Mouse (Mus musculus) midbrain, embryonic 15.5 days (tissue): ENCODE data around the gene Ifi27. TPM values are rescaled to one million over a fixed set of nuclear protein-coding genes. Genes with fewer than 3 reads are reported as not detected.
"Not testable (repeated sequence)": the region's sequence is repeated elsewhere in the genome, so short reads cannot be mapped to it uniquely, and the experiment has no call there.

Source experiments
- ATAC-seq: fragments of 200-750 bp; cut with Nextera tagmentation; replicated peaks from 2 replicates; pipeline ENCODE4 v1.8.0; 2017; ENCODE audit warnings: moderate TSS enrichment
- H3K27ac ChIP-seq: fragments of 300-500 bp; sonication (generic); 2 replicates; pipeline ENCODE4 v1.5.1; 2015; ENCODE audit warnings: mild to moderate bottlenecking, inconsistent platforms
- H3K27me3 ChIP-seq: fragments of 300-500 bp; sonication (generic); replicated peaks from 2 replicates; pipeline ENCODE4 v1.6.1; 2015; ENCODE audit warnings: inconsistent platforms
- H3K36me3 ChIP-seq: fragments of 300-500 bp; sonication (generic); replicated peaks from 2 replicates; pipeline ENCODE4 v1.6.1; 2015; ENCODE audit warnings: inconsistent platforms
- H3K4me1 ChIP-seq: fragments of 300-500 bp; sonication (generic); 2 replicates; pipeline ENCODE4 v1.6.1; 2015; ENCODE audit warnings: inconsistent platforms
- H3K4me2 ChIP-seq: fragments of 300-500 bp; sonication (generic); 2 replicates; pipeline ENCODE4 v1.6.1; 2015; ENCODE audit warnings: inconsistent platforms, mild to moderate bottlenecking, moderate library complexity
- H3K4me3 ChIP-seq: fragments of 300-500 bp; sonication (generic); 2 replicates; pipeline ENCODE4 v1.5.1; 2015; ENCODE audit warnings: mild to moderate bottlenecking, inconsistent platforms
- H3K9ac ChIP-seq: fragments of 300-500 bp; sonication (generic); 2 replicates; pipeline ENCODE4 v1.6.1; 2015; ENCODE audit warnings: mild to moderate bottlenecking, inconsistent platforms
- H3K9me3 ChIP-seq: fragments of 300-500 bp; sonication (generic); 2 replicates; pipeline ENCODE4 v1.6.1; 2016; ENCODE audit warnings: inconsistent platforms
- WGBS: fragments of 180-500 bp; shearing (Covaris S2); methylation state at CpG from one replicate; pipeline ENCODE4 v1.1.7; 2015; ENCODE audit warnings: mixed read lengths; 5-methylcytosine and 5-hydroxymethylcytosine counted together
- polyA plus RNA-seq: library from polyadenylated mRNA; unstranded; fragments of >200 nt; fragmentation: Nextera tagmentation; extraction: Ambion mirVana; gene quantifications from 2 replicates; pipeline ENCODE4 v1.2.1, GENCODE M21; 2015

The Ifi27 gene
- polyA plus RNA-seq, 1 experiment from 2014 or later, result 15.4 TPM

DNA sequence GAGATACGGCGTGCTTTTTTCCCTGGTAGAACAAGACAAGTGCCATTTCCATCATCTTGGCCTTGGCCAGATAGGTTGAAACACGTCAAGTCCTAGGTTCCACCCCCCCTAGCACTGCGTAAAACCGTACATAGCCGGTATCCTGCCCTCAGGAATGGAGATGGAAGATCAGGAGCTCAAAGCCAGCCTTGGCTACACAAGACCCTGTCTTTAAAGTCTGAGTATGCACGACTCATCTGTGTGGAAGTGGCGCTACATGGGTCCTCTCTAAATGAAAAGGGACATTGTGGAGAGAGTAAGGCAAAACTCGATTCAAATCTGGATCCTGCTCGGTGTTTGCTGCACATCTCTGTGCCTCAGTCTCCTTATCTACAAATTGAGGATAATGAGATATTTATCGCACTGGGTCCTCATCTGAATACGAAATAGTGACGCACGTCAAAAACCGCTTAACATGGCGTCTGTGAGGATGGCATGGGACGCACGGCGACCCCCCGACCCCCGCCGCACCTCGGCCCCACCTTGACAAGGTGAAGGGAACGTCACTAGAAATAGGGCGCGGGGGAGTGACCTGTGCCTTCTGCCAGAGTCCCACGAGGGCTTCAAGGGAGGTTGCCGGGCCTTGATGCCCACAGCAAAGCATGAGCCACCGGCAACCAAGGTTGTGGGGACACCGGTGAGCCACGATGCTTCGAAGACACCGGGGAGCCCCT is 8.8 kb upstream of the Ifi27 start:
- Histone ChIP-seq H3K9ac (peak overlapping the region; percentile 87), H3K9me3 (no peaks in the 10 kb centered on the region), H3K4me2 (peak overlapping the region; percentile 87), H3K4me3 (peak overlapping the region; percentile 72), H3K36me3 (no peaks in the 10 kb centered on the region), H3K27ac (peak overlapping the region; percentile 72), H3K27me3 (no peaks in the 10 kb centered on the region), H3K4me1 (peaks cover 40% of the 10 kb centered on the region)
- peak; percentile 61; the same call in 1 of the 2 replicates for ATAC-seq
- WGBS, result 10% methylated on average over 33 of the region's 33 CpGs

DNA sequence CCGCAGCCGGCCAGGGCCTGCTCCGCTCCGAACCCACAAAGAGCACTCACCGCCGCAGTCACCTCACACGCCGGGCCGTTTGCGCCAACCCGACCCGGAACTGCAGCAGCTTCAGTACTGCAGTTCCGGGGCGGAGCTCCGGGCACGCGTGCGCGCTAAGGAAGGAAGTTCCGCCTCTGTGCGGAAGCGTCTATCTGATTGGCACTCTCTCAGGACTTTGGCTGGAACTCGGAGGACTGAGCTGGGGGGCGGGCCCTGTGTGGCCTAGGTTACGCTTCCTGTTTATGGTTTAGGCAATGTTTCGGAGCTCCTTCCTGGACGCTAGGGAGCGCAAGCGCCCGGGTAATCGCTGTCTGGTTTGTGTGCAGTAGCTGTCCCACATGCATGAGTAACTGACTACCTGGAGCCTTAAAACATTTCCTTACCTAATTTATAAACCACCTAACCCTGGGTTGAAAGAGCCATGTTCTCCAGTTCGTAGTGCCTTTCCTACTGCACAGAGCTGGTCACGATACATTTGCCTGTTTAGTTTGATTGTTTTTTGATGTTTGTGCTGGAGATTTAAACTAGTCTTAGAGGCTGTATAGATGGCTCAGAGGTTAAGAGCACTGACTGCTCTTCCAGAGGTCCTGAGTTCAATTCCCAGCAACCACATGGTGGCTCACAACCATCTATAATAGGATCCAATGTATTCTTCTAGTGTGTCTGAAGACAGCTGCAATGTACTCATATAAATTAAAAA is 8.1 kb upstream of the Ifi27 start, which contains the start of gene Ddx24:
Gene Ddx24 (minus strand): TSS at position 102 of the 742 bp plus-strand sequence.
- no peaks in the 10 kb centered on the region for H3K9me3 ChIP-seq
- ATAC-seq, result peak; percentile 100
- H3K4me1 ChIP-seq, result peaks cover 37% of the 10 kb centered on the region
- H3K27ac ChIP-seq, result peak within 1 kb of the TSS; percentile 72
- WGBS, result 1% methylated on average over 33 of the region's 33 CpGs
- H3K4me3 ChIP-seq, result peak within 1 kb of the TSS; percentile 72
- H3K4me2 ChIP-seq, result peak within 1 kb of the TSS; percentile 87
- H3K9ac ChIP-seq, result peak within 1 kb of the TSS; percentile 87
- H3K27me3 ChIP-seq, result no peaks in the 10 kb centered on the region
- no peaks in the 10 kb centered on the region for H3K36me3 ChIP-seq

DNA sequence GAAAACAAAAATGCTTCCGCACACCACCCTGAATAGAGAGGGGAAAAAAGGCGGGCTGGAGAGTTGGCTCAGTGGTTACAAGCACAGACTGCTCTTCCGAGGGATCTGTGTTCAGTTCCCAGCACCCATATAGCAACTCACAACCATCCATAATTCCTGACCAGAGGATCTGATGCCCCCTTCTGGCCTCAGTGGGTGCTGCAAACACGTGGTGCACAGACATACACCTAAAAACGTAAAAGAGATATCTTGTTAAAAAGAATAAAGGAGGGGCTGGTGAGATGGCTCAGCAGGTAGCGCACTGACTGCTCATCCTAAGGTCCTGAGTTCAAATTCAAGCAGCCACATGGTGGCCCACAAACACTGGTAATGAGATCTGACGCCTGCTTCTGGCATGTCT is 7.3 kb upstream of the Ifi27 start:
- no peak overlapping the region for H3K4me2 ChIP-seq
- peaks cover 30% of the 10 kb centered on the region for H3K4me1 ChIP-seq
- WGBS, result 93% methylated on average over 7 of the region's 7 CpGs
- H3K27ac ChIP-seq, result no peak overlapping the region
- no peaks in the 10 kb centered on the region for H3K9me3 ChIP-seq
- no peaks in the 10 kb centered on the region for H3K36me3 ChIP-seq
- H3K27me3 ChIP-seq, result no peaks in the 10 kb centered on the region
- no peak for ATAC-seq
- no peak overlapping the region for H3K9ac ChIP-seq
- no peak overlapping the region for H3K4me3 ChIP-seq

DNA sequence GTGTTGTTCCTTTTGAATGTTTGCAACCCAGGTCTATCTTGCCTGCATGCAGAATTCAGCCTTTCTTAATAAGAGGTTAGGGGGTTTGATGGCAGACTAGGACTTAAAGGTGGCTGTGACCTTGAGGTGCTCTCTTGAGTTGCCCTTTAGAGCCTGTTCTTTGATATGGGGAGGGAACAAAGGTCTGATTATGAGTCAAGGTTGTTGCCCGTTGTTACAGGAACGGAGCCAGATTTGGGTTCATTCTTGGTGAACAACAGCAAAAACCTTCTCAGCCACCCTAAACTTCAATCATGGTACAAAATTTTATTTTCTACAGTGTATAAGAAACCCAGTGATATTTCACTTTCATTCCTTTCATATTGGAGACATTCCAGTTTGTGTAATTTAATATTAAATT is 581 bp upstream of the Ifi27 start:
- H3K4me3 ChIP-seq, result no peak overlapping the region
- no peak overlapping the region for H3K4me2 ChIP-seq
- H3K36me3 ChIP-seq, result no peaks in the 10 kb centered on the region
- ATAC-seq, result no peak
- H3K27ac ChIP-seq, result no peak overlapping the region
- H3K27me3 ChIP-seq, result no peaks in the 10 kb centered on the region
- 97% methylated on average over 2 of the region's 2 CpGs for WGBS
- no peak overlapping the region for H3K9ac ChIP-seq
- no peaks in the 10 kb centered on the region for H3K9me3 ChIP-seq
- no peaks in the 10 kb centered on the region for H3K4me1 ChIP-seq

DNA sequence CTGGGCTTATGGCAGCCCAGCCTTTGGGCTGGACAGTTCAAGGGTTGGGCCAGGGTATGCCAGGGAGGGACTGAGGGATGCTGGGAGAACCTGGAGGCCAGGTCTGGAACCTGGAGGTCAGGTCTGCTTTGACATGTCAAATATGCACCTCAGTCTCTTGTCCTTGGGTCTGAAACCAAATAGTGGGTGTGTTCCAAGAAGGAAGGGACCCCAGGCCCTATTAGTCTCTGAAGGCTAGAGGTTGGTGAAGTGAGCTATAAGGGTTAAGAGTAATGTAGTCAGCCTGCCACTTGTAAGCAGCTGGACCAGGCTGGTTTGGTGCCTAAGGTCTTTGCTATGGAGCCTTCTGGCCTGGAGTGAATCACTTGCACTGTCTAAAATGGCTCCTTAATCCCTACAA is 850 bp downstream of the Ifi27 start:
- no peaks in the 10 kb centered on the region for H3K27me3 ChIP-seq
- H3K27ac ChIP-seq, result no peak overlapping the region
- H3K4me1 ChIP-seq, result no peaks in the 10 kb centered on the region
- H3K36me3 ChIP-seq, result no peaks in the 10 kb centered on the region
- no peak overlapping the region for H3K9ac ChIP-seq
- H3K4me3 ChIP-seq, result no peak overlapping the region
- H3K9me3 ChIP-seq, result no peaks in the 10 kb centered on the region
- no peak for ATAC-seq
- H3K4me2 ChIP-seq, result no peak overlapping the region

DNA sequence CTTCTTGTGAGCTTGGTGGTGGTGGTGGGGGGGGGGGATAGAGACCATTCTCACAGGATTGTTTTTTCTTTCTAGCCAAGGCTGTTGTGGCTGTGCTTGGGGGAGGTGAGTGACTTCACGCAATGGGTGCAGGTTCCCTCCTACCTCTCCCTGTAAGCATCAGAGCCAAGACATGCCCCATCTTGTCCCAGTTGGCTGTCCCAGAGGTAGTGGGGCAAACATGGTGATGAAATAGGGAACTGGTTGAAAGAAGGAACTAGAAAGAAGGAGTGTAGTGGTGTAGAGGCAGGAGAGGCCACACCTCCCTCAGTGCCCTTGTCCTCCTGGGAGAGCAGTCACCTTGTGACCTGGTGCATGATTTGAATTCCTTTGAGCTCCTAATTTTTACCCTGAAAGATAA is 3.6 kb downstream of the Ifi27 start:
- Histone ChIP-seq H3K27ac (no peak overlapping the region), H3K4me3 (no peak overlapping the region), H3K9ac (no peak overlapping the region), H3K9me3 (no peaks in the 10 kb centered on the region), H3K4me2 (no peak overlapping the region), H3K36me3 (no peaks in the 10 kb centered on the region), H3K4me1 (no peaks in the 10 kb centered on the region), H3K27me3 (no peaks in the 10 kb centered on the region)
- ATAC-seq, result no peak
- 100% methylated on average over 1 of the region's 1 CpGs for WGBS

DNA sequence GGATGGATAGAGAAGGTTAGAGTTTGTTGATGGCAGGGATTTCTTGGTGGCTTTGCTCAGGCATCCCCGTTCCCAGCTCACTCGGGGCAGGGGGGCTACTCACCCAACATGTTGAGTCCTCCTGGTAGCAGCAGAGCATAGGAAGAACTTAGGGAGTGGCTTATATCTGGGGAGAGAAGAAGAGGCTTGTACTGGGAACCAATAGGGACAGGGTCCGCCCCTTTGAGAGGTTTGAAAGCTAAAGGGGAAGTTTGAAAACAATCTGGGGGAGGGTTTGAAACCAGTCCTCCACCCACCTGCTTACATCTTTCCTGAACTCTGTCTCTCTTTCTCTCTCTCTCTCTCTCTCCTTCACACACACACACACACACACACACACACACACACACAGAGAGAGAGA is 9.5 kb downstream of the Ifi27 start, which contains the start of gene Ifi27l2a:
Gene Ifi27l2a (minus strand): TSS at position 157 of the 400 bp plus-strand sequence.
- H3K4me3 ChIP-seq, result no peak within 1 kb of the TSS
- H3K4me1 ChIP-seq, result no peaks in the 10 kb centered on the region
- H3K9ac ChIP-seq, result no peak within 1 kb of the TSS
- H3K36me3 ChIP-seq, result no peaks in the 10 kb centered on the region
- WGBS, result 52% methylated on average over 3 of the region's 3 CpGs
- H3K27ac ChIP-seq, result no peak within 1 kb of the TSS
- no peak for ATAC-seq
- no peak within 1 kb of the TSS for H3K4me2 ChIP-seq
- H3K27me3 ChIP-seq, result no peaks in the 10 kb centered on the region
- H3K9me3 ChIP-seq, result no peaks in the 10 kb centered on the region

DNA sequence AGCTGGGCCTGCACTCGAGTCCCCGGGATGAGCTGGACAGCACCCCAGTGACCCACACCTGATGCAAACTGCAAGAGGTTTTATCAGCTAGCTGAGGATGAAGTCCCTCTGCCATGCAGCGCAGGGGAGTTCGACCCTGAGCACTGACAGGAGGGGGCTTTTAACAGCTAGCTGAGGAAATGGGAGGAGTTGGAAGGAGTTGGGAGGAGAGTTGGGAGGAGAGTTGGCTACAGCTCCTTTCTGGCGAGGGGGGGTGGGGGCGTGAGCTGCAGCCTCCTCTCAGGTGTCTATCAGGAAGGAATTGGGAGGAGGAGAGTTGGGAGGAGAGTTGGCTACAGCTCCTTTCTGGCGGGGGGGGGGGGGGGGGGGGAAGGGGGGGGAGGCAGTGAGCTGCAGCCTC is 10.2 kb downstream of the Ifi27 start:
- not testable (repeated sequence) for H3K4me2 ChIP-seq, H3K9me3 ChIP-seq, ATAC-seq, H3K27ac ChIP-seq, H3K27me3 ChIP-seq, H3K36me3 ChIP-seq, H3K4me3 ChIP-seq, H3K9ac ChIP-seq, H3K4me1 ChIP-seq
- 52% methylated on average over 6 of the region's 7 CpGs for WGBS

DNA sequence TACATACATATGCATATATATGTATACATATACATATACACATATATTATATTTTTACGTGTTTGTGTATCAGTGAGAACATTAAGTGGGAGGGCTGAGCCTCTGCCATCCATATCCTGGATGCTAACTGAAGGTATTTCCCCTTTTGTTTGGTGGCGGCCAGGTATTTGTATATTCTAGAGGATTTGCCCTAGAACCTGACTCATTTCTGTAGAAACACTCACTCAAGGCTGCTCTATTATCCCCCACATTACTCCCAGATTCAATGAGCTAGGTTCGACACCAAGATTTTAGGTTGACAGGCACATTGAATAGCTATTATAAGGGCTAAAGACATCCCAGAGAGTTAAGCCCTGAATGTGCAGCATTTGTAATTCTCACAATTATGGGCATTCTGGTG is 11.0 kb downstream of the Ifi27 start:
- H3K9me3 ChIP-seq, result no peaks in the 10 kb centered on the region
- no peaks in the 10 kb centered on the region for H3K4me1 ChIP-seq
- no peak for ATAC-seq
- 78% methylated on average over 3 of the region's 3 CpGs for WGBS
- no peak overlapping the region for H3K4me2 ChIP-seq
- H3K36me3 ChIP-seq, result no peaks in the 10 kb centered on the region
- no peak overlapping the region for H3K27ac ChIP-seq
- no peak overlapping the region for H3K4me3 ChIP-seq
- H3K9ac ChIP-seq, result no peak overlapping the region
- H3K27me3 ChIP-seq, result no peaks in the 10 kb centered on the region

DNA sequence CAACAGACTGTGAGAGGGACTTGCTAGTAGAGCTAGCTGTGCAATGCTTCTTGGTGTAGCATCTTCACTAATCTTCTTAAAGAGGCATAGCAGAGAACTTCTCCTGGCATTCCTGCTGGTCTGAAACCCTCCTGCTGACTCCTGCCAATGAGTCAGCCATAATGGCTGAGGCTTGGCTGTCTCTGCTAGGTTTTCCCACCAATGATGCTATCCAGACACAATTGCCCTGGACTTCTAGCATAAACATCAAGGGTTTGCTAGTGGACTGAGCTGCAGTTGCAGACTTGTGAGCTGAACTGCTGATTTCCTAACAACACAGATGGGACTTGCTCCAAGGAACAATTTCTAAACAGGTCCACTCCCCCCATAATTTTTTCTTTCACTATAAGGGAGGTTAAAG is 19.4 kb downstream of the Ifi27 start:
- H3K4me2 ChIP-seq, result no peak overlapping the region
- no peak overlapping the region for H3K27ac ChIP-seq
- no peaks in the 10 kb centered on the region for H3K4me1 ChIP-seq
- H3K27me3 ChIP-seq, result no peaks in the 10 kb centered on the region
- no peaks in the 10 kb centered on the region for H3K9me3 ChIP-seq
- no peak overlapping the region for H3K9ac ChIP-seq
- ATAC-seq, result no peak
- H3K4me3 ChIP-seq, result no peak overlapping the region
- H3K36me3 ChIP-seq, result no peaks in the 10 kb centered on the region

DNA sequence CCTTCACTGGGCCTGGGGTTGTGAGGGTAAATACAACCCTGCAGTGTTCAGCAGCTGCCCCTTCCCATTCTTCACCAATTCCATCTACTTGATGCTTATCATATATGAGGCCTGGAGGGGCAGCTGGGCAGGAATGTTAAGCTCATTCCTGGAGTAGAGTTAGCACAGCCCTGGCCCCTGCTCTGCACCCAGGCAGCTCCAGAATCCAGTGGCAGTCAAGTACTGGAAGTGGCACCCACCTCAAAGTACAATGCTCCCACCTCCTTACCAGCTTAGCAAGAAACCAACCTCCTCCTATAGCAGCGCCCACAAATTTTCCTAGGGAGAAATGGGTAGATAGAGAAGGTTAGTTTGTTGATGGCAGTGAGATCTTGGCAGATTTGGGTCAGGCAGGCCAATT is 22.7 kb downstream of the Ifi27 start:
- H3K27me3 ChIP-seq, H3K36me3 ChIP-seq, H3K27ac ChIP-seq, H3K4me3 ChIP-seq, ATAC-seq, H3K9me3 ChIP-seq, H3K9ac ChIP-seq, H3K4me1 ChIP-seq, H3K4me2 ChIP-seq: not testable (repeated sequence)
- no CpG with 5 or more reads among the region's 1 CpGs for WGBS

DNA sequence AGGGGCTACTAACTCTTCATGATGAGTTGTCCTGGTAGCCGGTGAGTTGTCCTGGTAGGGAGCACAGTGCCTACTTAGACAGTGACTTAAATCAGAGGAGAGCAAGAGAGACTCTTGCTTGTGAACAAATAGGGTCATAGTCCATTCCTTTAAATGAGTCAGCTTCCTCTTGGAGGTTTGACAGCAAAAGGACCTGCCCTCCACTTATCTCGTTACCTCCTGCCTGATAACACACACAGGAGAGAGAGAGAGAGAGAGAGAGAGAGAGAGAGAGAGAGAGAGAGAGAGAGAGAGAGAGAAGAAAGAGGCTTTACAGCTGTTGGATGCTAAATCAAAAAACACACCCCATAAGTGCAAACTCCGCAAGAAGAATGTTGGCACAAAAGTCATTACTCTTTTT is 23.1 kb downstream of the Ifi27 start, which contains the start of gene Ifi27l2b:
Gene Ifi27l2b (minus strand): TSS at position 84 of the 400 bp plus-strand sequence.
- 76% methylated on average over 3 of the region's 3 CpGs for WGBS

DNA sequence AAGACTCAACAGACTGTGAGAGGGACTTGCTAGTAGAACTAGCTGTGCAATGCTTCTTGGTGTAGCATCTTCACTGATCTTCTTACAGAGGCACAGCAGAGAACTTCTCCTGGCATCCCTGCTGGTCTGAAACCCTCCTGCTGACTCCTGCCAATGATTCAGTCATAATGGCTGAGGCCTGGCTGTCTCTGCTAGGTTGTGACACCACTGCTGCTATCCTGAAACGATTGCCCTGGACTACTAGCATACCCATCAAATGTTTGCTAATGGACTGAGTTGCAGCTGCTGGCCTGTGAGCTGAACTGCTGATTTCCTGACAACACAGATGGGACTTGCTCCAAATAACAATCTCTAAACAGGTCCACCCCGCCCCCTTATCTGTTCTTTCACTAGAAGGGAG is 40.5 kb downstream of the Ifi27 start:
- Histone ChIP-seq H3K9me3 (no peaks in the 10 kb centered on the region), H3K4me2 (no peak overlapping the region), H3K4me1 (no peaks in the 10 kb centered on the region), H3K36me3 (no peaks in the 10 kb centered on the region), H3K9ac (no peak overlapping the region), H3K27ac (no peak overlapping the region), H3K4me3 (no peak overlapping the region), H3K27me3 (no peaks in the 10 kb centered on the region)
- 66% methylated on average over 2 of the region's 2 CpGs for WGBS
- no peak for ATAC-seq

More for the DNA sequence above, 23.1 kb downstream of the Ifi27 start, which contains the start of gene Ifi27l2b:
- Histone ChIP-seq H3K36me3 (no peaks in the 10 kb centered on the region), H3K9me3 (no peaks in the 10 kb centered on the region), H3K9ac (no peak within 1 kb of the TSS), H3K4me2 (no peak within 1 kb of the TSS), H3K27me3 (no peaks in the 10 kb centered on the region), H3K4me3 (no peak within 1 kb of the TSS), H3K27ac (no peak within 1 kb of the TSS), H3K4me1 (no peaks in the 10 kb centered on the region)
- ATAC-seq, result no peak
